ENCODE assay signal across 15 mouse cellular contexts in the genomic region with DNA sequence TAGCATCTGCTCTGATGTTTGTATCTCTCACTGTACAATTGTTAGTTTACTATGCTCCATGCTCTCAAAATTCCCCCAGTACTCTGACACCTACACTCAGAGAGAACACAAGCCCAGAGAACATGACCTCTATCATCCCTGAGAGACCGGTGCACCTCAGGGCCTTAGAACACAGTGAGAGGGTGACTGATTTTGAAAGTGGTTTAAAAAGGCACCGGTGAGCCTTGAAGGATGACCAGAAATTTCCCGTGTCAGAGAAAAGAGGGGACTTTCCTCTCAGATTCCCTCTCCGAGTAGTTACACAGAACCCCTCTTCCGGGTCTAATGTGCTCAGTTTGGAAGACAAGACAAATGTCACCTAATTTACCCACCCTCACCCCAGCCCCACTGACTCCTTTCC.
DNase-seq lines count a peak whose midpoint lies in the region; ATAC-seq lines count a peak whose summit lies in the region.
"Had no signal": no experiment of that assay in that cellular context is flagged by ENCODE, and none has a peak within 500 bp of the region (broad histone marks: within the 10 kb centered on the region; RNA-seq: fewer than 3 reads in every experiment).

No protein-coding gene starts in this region.

- no peak overlapping the region for H3K27ac ChIP-seq in limb, embryonic 10.5 days
- H3K27ac ChIP-seq: embryonic facial prominence, embryonic 12.5 days; forebrain, embryonic 15.5 days; gastrocnemius, adult 2 months; heart, embryonic 15.5 days; hindbrain, embryonic 15.5 days had no signal

- H3K36me3 ChIP-seq in limb, embryonic 10.5 days: no peaks in the 10 kb centered on the region
- H3K36me3 ChIP-seq: embryonic facial prominence, embryonic 12.5 days; forebrain, embryonic 15.5 days; heart, embryonic 15.5 days; hindbrain, embryonic 15.5 days had no signal

- no peaks in the 10 kb centered on the region for H3K9me3 ChIP-seq in limb, embryonic 10.5 days (replicated peaks)
- H3K9me3 ChIP-seq: embryonic facial prominence, embryonic 12.5 days; forebrain, embryonic 15.5 days; heart, embryonic 15.5 days; hindbrain, embryonic 15.5 days had no signal

- no peaks in the 10 kb centered on the region for H3K27me3 ChIP-seq in limb, embryonic 10.5 days (ENCODE audit: low read depth, poor library complexity, severe bottlenecking)
- H3K27me3 ChIP-seq: embryonic facial prominence, embryonic 12.5 days; forebrain, embryonic 15.5 days; heart, embryonic 15.5 days; hindbrain, embryonic 15.5 days had no signal

- peak; percentile 51 for ATAC-seq in CD4-positive, CD25-positive, alpha-beta regulatory T cell, adult 4 months

- H3K4me1 ChIP-seq in limb, embryonic 10.5 days: no peaks in the 10 kb centered on the region
- H3K4me1 ChIP-seq: embryonic facial prominence, embryonic 12.5 days; forebrain, embryonic 15.5 days; hindbrain, embryonic 15.5 days had no signal

- intact Hi-C loops in heart, postnatal 10 days (cut with DNase I): no loop called here
- intact Hi-C loops in left cerebral cortex, postnatal 36 days (cut with DNase I): loop anchor here (2.0 kb wide), 1 partner anchor 394 kb away; no protein-coding TSS in a partner anchor

- DNase-seq in heart, adult 11 months: peak; percentile 33
- no peak for DNase-seq in heart, postnatal 10 days
- DNase-seq in A20 (ENCODE audit: low read depth, low spot score): peak; percentile 46
- DNase-seq in limb, embryonic 10.5 days (ENCODE audit: low spot score): peak; percentile 28
- DNase-seq in left cerebral cortex, postnatal 36 days (ENCODE audit: low spot score in 2 of 2): no peak
- no peak for DNase-seq in right cerebral cortex, postnatal 36 days (ENCODE audit: low spot score in 2 of 2)
- DNase-seq: adrenal gland, postnatal 14 days; cerebellum, adult 11-12 months; gastrocnemius, adult 2 months; gastrocnemius, postnatal 25 days had no signal

- H3K4me3 ChIP-seq in limb, embryonic 10.5 days: no peak overlapping the region
- H3K4me3 ChIP-seq: embryonic facial prominence, embryonic 12.5 days; forebrain, embryonic 15.5 days; gastrocnemius, adult 2 months; heart, embryonic 15.5 days; hindbrain, embryonic 15.5 days had no signal

- 54% methylated on average over 5 of the region's 5 CpGs for WGBS in limb, embryonic 10.5 days

Comparison
In these comparisons a context has a peak if more than half of its experiments do, and no peak if none do; other contexts are left out.
1. DNase-seq: peak in heart, adult 11 months (single experiment), A20 (single experiment) and limb, embryonic 10.5 days (single experiment); none in heart, postnatal 10 days (0 of 2), left cerebral cortex, postnatal 36 days (0 of 2) and right cerebral cortex, postnatal 36 days (0 of 2).